11 mouse cellular contexts compared by ENCODE assay signal in genomic region chr3:97521946-97522731, GRCm38 (mm10).
DNase-seq lines count a peak whose midpoint lies in the region; ATAC-seq lines count a peak whose summit lies in the region.
"Had no signal": no experiment of that assay in that cellular context is flagged by ENCODE, and none has a peak within 500 bp of the region (broad histone marks: within the 10 kb centered on the region; RNA-seq: fewer than 3 reads in every experiment).

No protein-coding gene starts in this region.

- no peaks in the 10 kb centered on the region for H3K27me3 ChIP-seq in embryonic facial prominence, embryonic 14.5 days (replicated peaks; ENCODE audit: control insufficient read depth, insufficient read depth, low read length)
- H3K27me3 ChIP-seq in neural tube, embryonic 13.5 days, result no peaks in the 10 kb centered on the region

- H3K9me3 ChIP-seq in embryonic facial prominence, embryonic 14.5 days (ENCODE audit: control insufficient read depth, low read length), result peaks cover 22% of the 10 kb centered on the region
- H3K9me3 ChIP-seq in neural tube, embryonic 13.5 days, result peaks cover 11% of the 10 kb centered on the region

- no peak overlapping the region for H3K4me2 ChIP-seq in embryonic facial prominence, embryonic 14.5 days (ENCODE audit: low read depth, low read length)
- H3K4me2 ChIP-seq in neural tube, embryonic 13.5 days, result no peak overlapping the region

- no peak overlapping the region for H3K27ac ChIP-seq in embryonic facial prominence, embryonic 14.5 days (replicated peaks; ENCODE audit: low read depth, low read length)
- H3K27ac ChIP-seq in neural tube, embryonic 13.5 days (replicated peaks), result peak overlapping the region; percentile 52; the same call in 1 of the 2 replicates

- 72% methylated on average over 13 of the region's 13 CpGs for WGBS in embryonic facial prominence, embryonic 14.5 days
- WGBS in neural tube, embryonic 13.5 days, result 74% methylated on average over 13 of the region's 13 CpGs

- ATAC-seq in embryonic facial prominence, embryonic 14.5 days (ENCODE audit: low read depth), result no peak
- ATAC-seq in neural tube, embryonic 13.5 days (ENCODE audit: low read depth), result peak; percentile 86

- DNase-seq in embryonic facial prominence, embryonic 14.5 days (ENCODE audit: low spot score), result peak; percentile 20
- DNase-seq in frontal cortex, postnatal 14 days (ENCODE audit: low spot score in 2 of 2), result peak; percentile 75 to 78
- peak; percentile 71 for DNase-seq in left cerebral cortex, adult 11 months (ENCODE audit: low spot score)
- no peak for DNase-seq in spleen, postnatal 10 days (ENCODE audit: low spot score in 2 of 2)
- DNase-seq in adrenal gland, adult 2 months, result no peak
- DNase-seq in gastrocnemius, postnatal 36 days, result no peak
- no peak for DNase-seq in gastrocnemius, postnatal 25 days
- DNase-seq: kidney, postnatal 10 days; lung, postnatal 4 days had no signal

- no peaks in the 10 kb centered on the region for H3K4me1 ChIP-seq in embryonic facial prominence, embryonic 14.5 days (ENCODE audit: control insufficient read depth, insufficient read depth, low read length)
- peaks cover 24% of the 10 kb centered on the region for H3K4me1 ChIP-seq in neural tube, embryonic 13.5 days (replicated peaks)

- H3K36me3 ChIP-seq in embryonic facial prominence, embryonic 14.5 days (ENCODE audit: control insufficient read depth, insufficient read depth, low read length), result no peaks in the 10 kb centered on the region
- no peaks in the 10 kb centered on the region for H3K36me3 ChIP-seq in neural tube, embryonic 13.5 days
- H3K36me3 ChIP-seq: G1E had no signal

- intact Hi-C loops in gastrocnemius, postnatal 36 days (cut with DNase I), result no loop called here

- H3K4me3 ChIP-seq in embryonic facial prominence, embryonic 14.5 days (ENCODE audit: low read depth, low read length), result no peak overlapping the region
- H3K4me3 ChIP-seq in neural tube, embryonic 13.5 days, result no peak overlapping the region

- no peak overlapping the region for H3K9ac ChIP-seq in embryonic facial prominence, embryonic 14.5 days (ENCODE audit: low read depth, low read length)
- H3K9ac ChIP-seq in neural tube, embryonic 13.5 days, result no peak overlapping the region

Comparison
In these comparisons a context has a peak if more than half of its experiments do, and no peak if none do; other contexts are left out.
1. DNase-seq: peak in embryonic facial prominence, embryonic 14.5 days (single experiment), frontal cortex, postnatal 14 days (2 of 2) and left cerebral cortex, adult 11 months (single experiment); none in spleen, postnatal 10 days (0 of 2), adrenal gland, adult 2 months (single experiment), gastrocnemius, postnatal 36 days (0 of 2) and gastrocnemius, postnatal 25 days (single experiment).